Mouse (Mus musculus): ENCODE data around the gene Igsf21. TPM values are rescaled to one million over a fixed set of nuclear protein-coding genes. Genes with fewer than 3 reads are reported as not detected.

Igsf21 gene
- polyA plus RNA-seq, 1 experiment = 0.02 TPM

DNA sequence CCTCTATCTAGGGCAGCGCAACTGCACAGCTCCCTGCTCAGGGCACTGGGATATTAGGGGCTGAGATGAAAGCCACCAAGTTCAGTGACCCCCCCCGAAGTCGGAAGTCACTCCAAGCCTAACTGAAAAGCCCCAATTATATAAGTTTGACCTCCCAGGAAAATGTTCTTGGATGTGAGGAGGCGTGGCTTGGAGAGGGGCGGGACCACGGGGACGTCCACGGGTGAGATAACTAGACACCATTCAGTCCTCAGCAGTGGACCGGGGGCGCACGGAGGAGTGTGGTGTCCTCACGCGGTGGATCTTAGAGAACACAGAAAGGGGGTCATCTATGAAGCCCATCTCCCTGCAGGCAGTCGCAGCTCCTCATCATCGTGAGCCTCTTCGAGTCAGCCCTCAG, 3.4 kb downstream of the Igsf21 start:
- no peaks in the 10 kb centered on the region for H3K4me1 ChIP-seq (ENCODE audit: control insufficient read depth)
- no peaks in the 10 kb centered on the region for H3K36me3 ChIP-seq (ENCODE audit: control insufficient read depth)
- no peak overlapping the region for H3K4me3 ChIP-seq (replicated peaks)
- no peaks in the 10 kb centered on the region for H3K9me3 ChIP-seq (ENCODE audit: control insufficient read depth, low read length)
- peaks cover 57% of the 10 kb centered on the region for H3K27me3 ChIP-seq (ENCODE audit: control insufficient read depth)
- TF ChIP-seq GATA1 (IDR thresholded peaks at IDR 0.05; ENCODE audit: low read length) (no peak), TAL1 (IDR thresholded peaks at IDR 0.05; ENCODE audit: low read length) (no peak)

DNA sequence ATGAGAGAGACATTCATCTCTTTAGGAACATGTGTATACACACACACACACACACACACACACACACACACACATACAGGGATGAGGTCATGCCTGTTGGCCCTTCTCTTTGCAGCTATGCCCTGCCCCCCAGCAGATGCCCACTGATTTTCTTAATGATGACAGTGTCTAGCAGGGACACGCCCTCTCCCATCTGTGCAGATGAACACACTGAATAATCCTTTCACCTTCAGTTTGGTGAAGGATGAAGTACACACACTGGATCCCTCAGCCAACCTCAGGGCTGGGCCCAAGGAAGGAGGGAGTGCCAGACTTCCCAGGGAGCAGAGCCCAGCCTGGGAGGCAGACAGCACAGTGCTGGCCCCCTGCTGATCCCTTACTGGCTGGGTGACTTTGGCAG, 4.3 kb downstream of the Igsf21 start:
- H3K36me3 ChIP-seq (ENCODE audit: control insufficient read depth) = no peaks in the 10 kb centered on the region
- no peak overlapping the region for H3K4me3 ChIP-seq (replicated peaks)
- peaks cover 50% of the 10 kb centered on the region for H3K27me3 ChIP-seq (ENCODE audit: control insufficient read depth)
- no peaks in the 10 kb centered on the region for H3K9me3 ChIP-seq (ENCODE audit: control insufficient read depth, low read length)
- TF ChIP-seq TAL1 (IDR thresholded peaks at IDR 0.05; ENCODE audit: low read length) = no peak
- TF ChIP-seq GATA1 (IDR thresholded peaks at IDR 0.05; ENCODE audit: low read length) = no peak
- H3K4me1 ChIP-seq (ENCODE audit: control insufficient read depth) = no peaks in the 10 kb centered on the region

DNA sequence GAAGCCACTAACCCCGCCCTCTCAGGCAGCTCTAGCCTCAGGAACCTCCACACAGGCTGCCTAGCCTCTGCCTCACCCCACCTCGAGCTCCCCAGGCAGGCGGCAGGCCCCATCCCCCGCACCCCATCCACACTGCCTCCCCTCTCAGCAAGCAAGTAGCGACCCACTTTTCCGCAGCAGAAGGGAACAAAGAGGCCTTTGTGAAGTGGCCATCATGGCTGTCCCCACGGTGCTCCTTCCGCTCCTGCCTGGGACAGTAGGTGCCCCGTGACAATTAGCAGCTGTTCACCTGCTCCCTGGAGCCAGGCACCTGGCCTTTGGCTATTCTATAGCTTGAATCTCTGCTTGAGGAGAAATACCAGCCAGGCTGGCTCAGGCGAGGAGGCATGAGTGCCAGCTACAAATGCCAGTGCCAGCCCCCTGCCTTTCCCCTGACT, 9.3 kb downstream of the Igsf21 start:
- H3K4me3 ChIP-seq (replicated peaks) = no peak overlapping the region
- TF ChIP-seq GATA1 (IDR thresholded peaks at IDR 0.05; ENCODE audit: low read length) = no peak
- no peak for TF ChIP-seq TAL1 (IDR thresholded peaks at IDR 0.05; ENCODE audit: low read length)
- peaks cover 2% of the 10 kb centered on the region for H3K27me3 ChIP-seq (ENCODE audit: control insufficient read depth)
- H3K36me3 ChIP-seq (ENCODE audit: control insufficient read depth) = no peaks in the 10 kb centered on the region
- no peaks in the 10 kb centered on the region for H3K4me1 ChIP-seq (ENCODE audit: control insufficient read depth)
- H3K9me3 ChIP-seq (ENCODE audit: control insufficient read depth, low read length) = no peaks in the 10 kb centered on the region

GRCm38 (mm10) chr4:140235361-140236153, 11.0 kb downstream of the Igsf21 start:
- no peak overlapping the region for H3K4me3 ChIP-seq (replicated peaks)
- TF ChIP-seq TAL1 (IDR thresholded peaks at IDR 0.05; ENCODE audit: low read length) (no peak), GATA1 (IDR thresholded peaks at IDR 0.05; ENCODE audit: low read length) (no peak)
- no peaks in the 10 kb centered on the region for H3K36me3 ChIP-seq (ENCODE audit: control insufficient read depth)
- no peaks in the 10 kb centered on the region for H3K4me1 ChIP-seq (ENCODE audit: control insufficient read depth)
- H3K9me3 ChIP-seq (ENCODE audit: control insufficient read depth, low read length) = no peaks in the 10 kb centered on the region
- H3K27me3 ChIP-seq (ENCODE audit: control insufficient read depth) = no peaks in the 10 kb centered on the region

DNA sequence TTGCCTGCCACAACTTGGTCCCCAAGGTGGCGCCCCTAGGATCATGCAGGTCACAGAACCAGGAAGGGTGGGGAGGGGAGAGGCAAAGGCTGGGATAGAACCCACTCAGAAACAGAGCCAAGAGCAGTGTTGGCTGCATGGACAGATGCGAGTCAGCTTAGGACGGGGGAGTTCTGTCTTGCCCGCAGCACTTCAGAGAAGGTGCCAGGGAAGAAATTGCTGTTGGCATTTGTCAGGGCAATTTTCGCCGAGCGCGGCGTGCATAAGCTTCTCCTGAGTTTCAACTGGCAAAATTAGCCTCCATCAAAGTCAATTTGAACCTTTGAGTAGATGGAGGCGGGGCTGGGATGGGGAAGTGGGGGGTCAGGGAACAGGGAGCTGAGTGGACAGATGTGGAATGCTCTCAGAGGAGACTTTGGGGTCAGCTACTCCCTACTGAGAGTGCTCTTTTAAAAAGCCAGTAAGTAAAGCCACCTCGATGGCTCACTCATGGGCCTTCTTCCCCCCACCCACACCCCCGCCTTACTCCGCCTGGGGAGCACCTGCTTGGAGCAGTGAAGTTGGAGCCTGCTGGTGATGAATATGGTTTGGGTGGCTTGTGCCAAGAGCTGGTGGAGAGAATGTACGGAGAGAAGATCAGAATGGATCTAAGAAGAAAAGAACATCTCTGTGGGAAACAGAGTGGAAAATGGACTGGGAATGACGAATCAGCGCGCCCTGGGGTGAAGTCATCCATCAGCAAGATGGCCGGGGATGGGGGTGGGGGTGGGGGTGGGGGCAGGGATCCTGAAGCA, 12.0 kb downstream of the Igsf21 start:
- Histone ChIP-seq H3K9me3 (ENCODE audit: control insufficient read depth, low read length) (no peaks in the 10 kb centered on the region), H3K4me1 (ENCODE audit: control insufficient read depth) (no peaks in the 10 kb centered on the region), H3K27me3 (ENCODE audit: control insufficient read depth) (no peaks in the 10 kb centered on the region), H3K4me3 (replicated peaks) (no peak overlapping the region), H3K36me3 (ENCODE audit: control insufficient read depth) (no peaks in the 10 kb centered on the region)
- TF ChIP-seq GATA1 (IDR thresholded peaks at IDR 0.05; ENCODE audit: low read length) = no peak
- TF ChIP-seq TAL1 (IDR thresholded peaks at IDR 0.05; ENCODE audit: low read length) = no peak

- H3K4me1 ChIP-seq (ENCODE audit: control insufficient read depth) = no peaks in the 10 kb centered on the region
- H3K4me3 ChIP-seq (replicated peaks) = no peak overlapping the region
- H3K36me3 ChIP-seq (ENCODE audit: control insufficient read depth) = no peaks in the 10 kb centered on the region
- peaks cover 8% of the 10 kb centered on the region for H3K27me3 ChIP-seq (ENCODE audit: control insufficient read depth)
- no peaks in the 10 kb centered on the region for H3K9me3 ChIP-seq (ENCODE audit: control insufficient read depth, low read length)
- TF ChIP-seq TAL1 (IDR thresholded peaks at IDR 0.05; ENCODE audit: low read length) (no peak), GATA1 (IDR thresholded peaks at IDR 0.05; ENCODE audit: low read length) (no peak)
These were observed 18.7 kb downstream of the Igsf21 start for GRCm38 (mm10) chr4:140227837-140228236.

GRCm38 (mm10) chr4:140225204-140225603, 21.4 kb downstream of the Igsf21 start:
- Histone ChIP-seq H3K9me3 (ENCODE audit: control insufficient read depth, low read length) (no peaks in the 10 kb centered on the region), H3K36me3 (ENCODE audit: control insufficient read depth) (no peaks in the 10 kb centered on the region), H3K4me3 (replicated peaks) (no peak overlapping the region), H3K4me1 (ENCODE audit: control insufficient read depth) (no peaks in the 10 kb centered on the region), H3K27me3 (ENCODE audit: control insufficient read depth) (peaks cover 10% of the 10 kb centered on the region)
- TF ChIP-seq TAL1 (IDR thresholded peaks at IDR 0.05; ENCODE audit: low read length) (no peak), GATA1 (IDR thresholded peaks at IDR 0.05; ENCODE audit: low read length) (no peak)

DNA sequence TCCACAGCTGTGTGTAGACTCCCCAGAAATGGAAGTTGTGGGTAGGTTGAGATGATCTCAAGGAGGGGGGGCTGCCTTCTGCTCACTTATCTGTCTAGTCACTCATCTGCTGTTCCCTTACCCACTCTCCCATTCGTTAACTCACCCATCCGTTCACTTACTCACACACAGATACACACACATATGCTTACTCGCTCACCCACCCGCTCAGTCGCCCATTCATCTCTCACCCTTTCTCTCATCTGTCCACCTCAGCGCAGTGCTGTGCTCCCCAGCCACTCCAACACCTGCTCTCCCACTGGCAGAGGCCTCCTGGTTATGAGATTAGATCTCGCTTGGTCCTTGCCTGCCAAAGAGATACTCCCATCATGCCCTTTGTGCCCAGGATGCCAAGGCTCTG, 22.1 kb downstream of the Igsf21 start:
- Histone ChIP-seq H3K27me3 (ENCODE audit: control insufficient read depth) (peaks cover 10% of the 10 kb centered on the region), H3K9me3 (ENCODE audit: control insufficient read depth, low read length) (no peaks in the 10 kb centered on the region), H3K36me3 (ENCODE audit: control insufficient read depth) (no peaks in the 10 kb centered on the region), H3K4me1 (ENCODE audit: control insufficient read depth) (no peaks in the 10 kb centered on the region), H3K4me3 (replicated peaks) (no peak overlapping the region)
- TF ChIP-seq TAL1 (IDR thresholded peaks at IDR 0.05; ENCODE audit: low read length) (no peak), GATA1 (IDR thresholded peaks at IDR 0.05; ENCODE audit: low read length) (no peak)

DNA sequence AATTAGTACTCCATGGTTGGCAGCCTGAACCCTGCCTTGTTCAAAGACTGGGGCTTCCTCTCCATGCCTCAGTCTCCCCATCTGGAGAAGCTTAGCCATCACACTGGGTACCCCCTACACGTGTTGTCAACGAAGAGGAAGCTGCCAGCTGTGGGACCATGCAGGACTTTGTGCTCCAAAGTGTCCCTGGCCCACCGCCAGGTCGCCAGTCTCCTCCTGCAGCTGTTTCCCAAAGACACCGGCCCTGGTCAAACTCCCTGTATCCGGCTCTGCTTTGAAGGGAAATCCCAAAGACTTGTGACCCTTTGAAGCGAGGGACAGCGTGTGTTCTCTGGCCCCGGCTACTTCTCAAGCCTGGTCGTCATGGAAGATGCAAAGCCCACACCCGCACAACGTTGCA, 23.5 kb downstream of the Igsf21 start:
- H3K4me3 ChIP-seq (replicated peaks) = no peak overlapping the region

More for the DNA sequence above, 23.5 kb downstream of the Igsf21 start:
- no peaks in the 10 kb centered on the region for H3K36me3 ChIP-seq (ENCODE audit: control insufficient read depth)
- H3K27me3 ChIP-seq (ENCODE audit: control insufficient read depth) = peaks cover 10% of the 10 kb centered on the region
- H3K9me3 ChIP-seq (ENCODE audit: control insufficient read depth, low read length) = no peaks in the 10 kb centered on the region
- no peak for TF ChIP-seq TAL1 (IDR thresholded peaks at IDR 0.05; ENCODE audit: low read length)
- no peak for TF ChIP-seq GATA1 (IDR thresholded peaks at IDR 0.05; ENCODE audit: low read length)
- no peaks in the 10 kb centered on the region for H3K4me1 ChIP-seq (ENCODE audit: control insufficient read depth)
